Mouse (Mus musculus) gastrocnemius, postnatal 4 days (tissue): ENCODE measurements around the gene Spi1. TPM values are rescaled to one million over a fixed set of nuclear protein-coding genes. Genes with fewer than 3 reads are reported as not detected.
"Not testable (repeated sequence)": the region's sequence is repeated elsewhere in the genome, so short reads cannot be mapped to it uniquely, and the experiment has no call there.

ENCODE experiments used
- DNase-seq, 2 experiments: peaks; one replicate each; pipeline ENCODE4 v3.0.0; 2021 to 2022; ENCODE audit warnings: low spot score in 2 of 2, mixed read lengths in 2 of 2
- long read RNA-seq, 2 experiments: library from polyadenylated mRNA; stranded (forward); transcript quantifications; one replicate each; pipeline ENCODE4 v2.0.0; 2021
- total RNA-seq, 2 experiments: library from RNA; stranded (reverse); gene quantifications; 2 replicates each; pipeline ENCODE4 v1.2.3; 2021

Gene Spi1
- 1 to 10 TPM; 5.4 to 6.6 TPM for total RNA-seq
- long read RNA-seq, experiment 1, transcript Spi1-201 (5 exons, 2,034 nt), result major isoform, 8 of 11 reads
- long read RNA-seq, experiment 1, partial matches to known transcripts, result 1 of 11 reads
- long read RNA-seq, experiment 1, other reads (novel, unspliced or antisense), result 2 of 11 reads
- long read RNA-seq, experiment 2, transcript Spi1-201 (5 exons, 2,034 nt), result major isoform, 8 of 9 reads
- long read RNA-seq, experiment 2, partial matches to known transcripts, result 1 of 9 reads
- long read RNA-seq, experiment 2, other reads (novel, unspliced or antisense), result 0 of 9 reads

DNA sequence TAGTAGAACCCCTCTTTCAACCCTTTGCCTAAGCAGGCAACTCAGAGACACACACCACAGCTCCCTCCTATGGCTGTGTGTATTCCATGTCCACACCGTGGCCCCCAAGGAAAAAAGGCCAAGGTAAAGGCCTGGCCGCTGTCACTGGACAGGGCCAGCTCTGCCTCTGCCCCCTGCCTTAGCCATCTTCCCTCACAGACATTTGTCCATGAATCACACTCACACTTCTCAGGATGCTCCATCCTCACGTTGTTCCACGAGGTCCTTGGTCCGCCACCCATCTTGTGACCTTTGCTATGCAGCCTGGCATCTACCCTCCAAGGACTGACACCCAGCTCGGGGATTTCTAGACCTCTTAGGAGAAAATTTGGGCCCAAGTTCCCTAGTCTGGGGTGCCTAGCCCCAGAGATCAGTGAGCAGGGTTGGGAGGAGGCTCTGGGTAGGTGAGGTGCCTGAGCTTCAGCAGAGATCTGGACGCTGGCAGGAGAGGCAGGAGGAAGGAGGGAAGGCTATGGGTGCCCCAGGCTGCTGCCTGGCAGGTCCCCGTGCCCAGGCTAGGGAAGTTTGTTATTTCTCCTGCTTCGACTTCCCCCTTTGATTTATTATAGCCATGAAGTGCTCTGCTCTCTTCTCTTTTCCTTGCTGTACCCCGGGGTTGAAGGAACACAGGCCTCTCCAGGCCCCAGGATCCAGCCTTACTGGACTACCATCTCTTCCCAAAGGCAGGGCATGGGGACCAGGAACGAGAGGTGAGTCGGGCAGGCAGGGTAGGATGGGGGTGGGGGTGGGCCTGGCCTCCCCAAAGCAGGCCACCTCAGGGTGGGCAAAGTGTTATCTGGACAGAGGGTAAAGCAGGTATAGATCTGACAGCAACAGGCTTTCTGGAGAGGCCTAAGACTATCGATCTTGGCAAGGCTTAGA, at the start of gene Spi1:
TSS of gene Spi1 (plus strand) at position 616 of the 921 bp plus-strand sequence.
- no peak for DNase-seq

DNA sequence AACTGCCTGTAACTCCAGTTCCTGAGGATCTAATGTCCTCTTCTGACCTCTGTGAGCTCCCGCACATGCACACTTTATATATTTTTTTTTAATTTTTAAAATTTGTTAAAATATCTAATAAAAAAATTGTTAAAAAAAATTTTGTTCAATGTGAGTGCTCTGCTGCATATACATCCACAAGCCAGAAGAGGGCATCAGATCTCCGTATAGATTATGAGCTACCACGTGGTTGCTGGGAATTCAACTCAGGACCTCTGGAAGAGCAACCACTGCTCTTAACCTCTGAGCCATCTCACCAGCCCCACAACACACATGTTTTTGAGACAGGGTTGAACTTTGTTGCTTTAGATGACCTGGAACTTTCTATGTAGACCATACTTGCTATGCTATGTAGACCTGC, 49.2 kb upstream of the Spi1 start:
- no peak for DNase-seq

DNA sequence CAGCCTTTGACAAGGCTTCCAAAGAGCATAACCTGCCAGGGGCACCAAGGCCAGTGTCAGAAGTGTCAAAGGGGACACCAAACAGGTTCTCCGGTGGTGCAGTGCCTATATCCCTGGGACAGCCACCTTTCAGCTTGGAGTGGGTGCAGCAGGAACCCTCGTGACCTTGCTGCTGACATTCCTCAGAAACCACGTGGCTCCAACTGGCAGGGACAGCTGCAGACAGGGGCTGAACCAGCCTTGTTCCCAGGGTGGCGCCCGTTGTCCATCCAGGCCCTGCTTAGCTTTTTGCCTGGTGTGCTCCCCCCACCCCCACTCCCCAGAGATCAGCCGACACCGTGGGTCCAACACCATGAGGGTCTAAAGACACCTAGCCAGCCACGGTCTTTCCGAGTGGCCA, 46.8 kb upstream of the Spi1 start, which contains the start of gene Rapsn:
TSS of gene Rapsn (plus strand) at position 236 of the 400 bp plus-strand sequence.
- peak in 1 of 2 experiments; percentile 67 for DNase-seq

DNA sequence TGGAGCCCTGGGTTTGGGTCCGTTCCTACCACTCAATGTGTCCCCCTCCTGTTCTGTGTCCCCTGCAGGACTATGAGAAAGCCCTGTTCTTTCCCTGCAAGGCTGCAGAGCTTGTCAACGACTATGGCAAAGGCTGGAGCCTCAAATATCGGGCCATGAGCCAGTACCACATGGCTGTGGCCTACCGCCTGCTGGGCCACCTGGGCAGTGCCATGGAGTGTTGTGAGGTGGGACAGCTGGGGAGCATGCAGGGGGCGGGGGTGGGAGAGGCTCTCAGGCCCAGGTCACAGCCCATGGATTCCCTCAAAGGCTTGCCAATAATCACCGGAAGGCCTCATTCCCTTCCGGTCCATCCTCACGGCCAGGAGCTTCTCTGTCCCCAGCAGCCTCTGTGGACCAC, 40.4 kb upstream of the Spi1 start:
- no peak for DNase-seq

DNA sequence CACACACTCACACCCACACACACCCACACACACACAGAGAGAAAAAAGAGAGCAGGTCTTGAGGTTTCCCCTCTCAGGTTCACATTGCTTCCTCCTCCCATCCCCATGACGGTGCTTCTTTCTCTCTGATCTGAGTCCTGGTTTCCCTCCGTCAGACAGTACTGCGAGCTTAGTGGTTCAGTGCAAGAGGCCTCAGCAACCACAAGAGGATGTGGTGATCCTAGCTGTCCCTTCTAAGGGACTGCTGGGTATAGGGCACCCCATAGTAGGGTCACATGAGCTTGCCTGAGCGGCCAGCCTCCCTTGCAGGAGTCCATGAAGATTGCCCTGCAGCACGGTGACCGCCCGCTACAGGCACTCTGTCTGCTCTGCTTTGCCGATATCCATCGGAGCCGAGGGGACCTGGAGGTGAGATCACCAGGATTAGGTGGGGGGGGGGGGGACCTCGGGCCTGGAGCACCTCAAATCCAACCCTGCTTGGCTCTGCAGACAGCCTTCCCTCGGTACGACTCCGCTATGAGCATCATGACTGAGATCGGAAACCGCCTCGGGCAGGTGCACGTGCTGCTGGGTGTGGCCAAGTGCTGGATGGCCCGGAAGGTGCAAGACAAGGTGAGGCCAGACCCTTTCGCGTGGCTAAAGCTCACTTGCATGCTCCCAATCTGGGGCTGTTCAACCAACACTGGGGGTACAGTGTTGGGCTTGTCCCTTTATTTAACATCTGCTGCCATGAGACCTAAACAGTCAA, 39.4 kb upstream of the Spi1 start:
- no peak for DNase-seq

DNA sequence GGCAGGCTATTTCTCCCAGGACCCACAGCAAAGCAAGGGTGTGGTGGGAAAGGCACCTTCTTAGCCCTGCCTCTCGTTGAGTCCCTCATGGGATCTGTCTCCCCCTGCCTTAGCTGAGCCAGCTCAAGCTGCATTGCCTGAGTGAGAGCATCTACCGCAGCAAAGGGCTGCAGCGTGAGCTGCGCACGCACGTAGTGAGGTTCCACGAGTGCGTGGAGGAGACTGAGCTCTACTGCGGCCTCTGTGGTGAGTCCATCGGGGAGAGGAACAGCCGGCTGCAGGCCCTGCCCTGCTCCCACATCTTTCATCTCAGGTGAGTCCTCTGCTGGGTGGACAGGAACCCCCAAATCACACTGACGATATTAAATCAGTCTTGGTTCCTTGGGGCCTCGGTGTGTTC, 37.5 kb upstream of the Spi1 start:
- no peak for DNase-seq

DNA sequence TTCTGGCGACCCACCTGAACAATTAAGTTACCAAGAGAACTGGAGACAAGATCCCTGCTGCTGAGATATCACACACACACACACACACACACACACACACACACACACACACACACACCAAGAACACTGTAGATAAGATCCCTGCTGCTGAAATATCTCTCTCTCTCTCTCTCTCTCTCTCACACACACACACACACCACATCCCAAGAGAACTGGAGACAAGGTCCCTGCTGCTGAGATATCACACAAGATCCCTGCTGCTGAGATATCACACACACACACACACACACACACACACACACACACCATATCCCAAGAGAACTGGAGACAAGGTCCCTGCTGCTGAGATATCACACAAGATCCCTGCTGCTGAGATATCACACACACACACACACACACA, 36.4 kb upstream of the Spi1 start:
- DNase-seq, result not testable (repeated sequence)

DNA sequence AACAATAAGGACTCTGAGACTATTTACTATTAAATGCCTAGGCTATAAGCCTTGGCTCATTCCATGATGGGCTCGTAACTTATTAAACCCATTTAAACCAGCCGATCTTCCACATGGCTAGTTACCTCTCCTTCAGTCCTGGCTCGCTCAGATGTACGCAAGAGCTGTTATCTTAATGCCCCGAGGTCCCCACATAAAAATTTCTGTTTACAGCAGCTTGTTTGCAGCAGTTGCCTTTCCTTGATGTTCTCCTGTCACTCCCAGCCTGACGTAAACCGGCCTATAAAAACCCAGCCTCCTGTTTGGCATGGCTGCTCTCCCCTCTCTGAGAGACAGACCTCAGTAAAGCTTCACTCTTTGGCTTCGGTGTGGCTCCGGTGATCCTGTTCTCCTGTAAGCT, 34.8 kb upstream of the Spi1 start:
- DNase-seq, result no peak

DNA sequence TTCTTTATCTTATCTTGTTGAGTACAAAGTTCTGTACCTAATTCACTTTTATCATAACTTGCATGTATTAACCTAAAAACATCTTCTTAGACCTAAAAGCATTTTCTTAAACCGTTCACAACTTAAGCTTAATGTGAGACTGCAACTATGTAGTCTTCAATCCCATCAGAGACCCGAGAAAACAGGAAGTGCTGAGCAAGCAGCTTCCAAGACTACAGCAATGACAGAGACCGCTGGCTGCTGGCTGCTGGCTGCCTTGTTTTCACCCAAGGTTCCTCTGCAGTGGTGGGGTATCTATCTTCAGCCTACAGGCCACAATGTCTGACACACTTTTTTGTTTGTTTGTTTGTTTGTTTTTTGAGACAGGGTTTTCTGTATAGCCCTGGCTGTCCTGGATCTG, 30.3 kb upstream of the Spi1 start:
- DNase-seq, result no peak

DNA sequence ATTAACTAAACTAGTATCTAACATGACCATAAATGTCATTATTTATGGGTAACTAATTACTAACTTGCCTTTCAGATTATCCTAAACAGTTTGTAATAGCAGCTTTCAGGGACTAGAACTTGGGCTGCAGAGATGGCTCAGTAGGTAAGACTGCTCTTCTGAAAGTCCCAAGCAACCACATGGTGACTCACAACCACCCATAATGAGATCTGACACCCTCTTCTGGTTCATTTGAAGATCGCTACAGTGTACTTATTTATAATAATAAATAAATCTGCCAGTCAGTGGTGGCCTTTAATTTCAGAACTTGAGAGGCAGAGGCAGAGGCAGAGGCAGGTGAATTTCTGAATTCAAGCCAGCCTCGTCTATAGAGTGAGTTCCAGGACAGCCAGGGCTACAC, 29.4 kb upstream of the Spi1 start:
- DNase-seq, result no peak

DNA sequence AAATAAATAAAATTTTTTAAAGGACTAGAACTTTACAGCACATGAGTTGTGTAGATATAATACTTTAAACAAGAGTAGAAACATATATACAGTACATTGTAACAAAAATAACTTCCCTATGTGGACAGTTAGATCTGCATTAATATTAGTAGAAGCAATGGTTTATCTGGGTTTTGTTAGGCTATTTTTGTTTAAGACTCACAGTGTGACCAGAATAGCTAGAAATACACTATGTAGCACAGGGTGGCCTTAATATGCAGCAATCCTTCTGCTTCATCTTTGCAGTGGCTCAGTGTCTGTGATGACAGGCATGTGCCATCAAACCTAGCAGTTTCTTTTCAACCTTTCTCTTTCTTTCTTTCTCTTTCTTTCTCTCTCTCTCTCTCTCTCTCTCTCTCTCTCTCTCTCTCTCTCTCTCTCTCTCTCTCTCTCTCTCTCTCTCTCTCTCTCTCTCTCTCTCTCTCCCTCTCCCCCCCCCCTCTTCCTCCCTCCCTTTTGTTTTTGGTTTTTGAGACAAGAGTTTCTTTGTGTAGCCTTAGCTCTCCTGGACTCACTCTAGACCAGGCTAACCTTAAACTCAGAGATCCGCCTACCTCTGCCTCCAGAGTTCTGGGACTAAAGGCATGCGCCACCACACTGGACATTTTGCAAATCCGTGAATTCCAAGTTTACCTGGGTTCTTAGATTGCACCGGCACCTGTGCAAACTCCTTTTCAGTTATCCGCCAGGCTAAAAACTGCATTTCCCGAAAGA, 28.8 kb upstream of the Spi1 start:
- no peak for DNase-seq

DNA sequence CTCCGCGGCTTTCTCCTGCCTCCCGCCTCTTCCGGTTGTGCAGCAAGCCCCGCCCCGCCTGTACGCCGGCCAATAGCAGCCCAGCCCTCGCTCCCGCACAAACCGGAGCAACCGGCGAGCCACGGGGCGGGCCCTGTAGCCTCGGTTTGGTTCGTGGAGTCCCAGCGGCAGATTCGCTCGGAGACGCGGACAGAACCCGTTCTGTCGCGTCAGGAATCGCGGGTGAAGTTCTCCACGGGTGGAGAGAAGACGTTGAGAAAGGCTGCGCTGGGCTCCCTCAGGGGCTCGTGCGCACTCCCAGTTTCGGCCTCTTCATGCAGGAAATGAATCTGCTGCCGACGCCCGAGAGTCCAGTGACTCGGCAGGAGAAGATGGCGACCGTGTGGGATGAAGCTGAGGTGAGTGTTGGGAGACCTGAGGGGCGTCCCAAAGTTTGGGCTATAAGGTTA, 28.2 kb upstream of the Spi1 start, which contains the start of gene Psmc3:
TSS of gene Psmc3 (plus strand) at position 76 of the 449 bp plus-strand sequence.
- peak; percentile 97 to 99 for DNase-seq

DNA sequence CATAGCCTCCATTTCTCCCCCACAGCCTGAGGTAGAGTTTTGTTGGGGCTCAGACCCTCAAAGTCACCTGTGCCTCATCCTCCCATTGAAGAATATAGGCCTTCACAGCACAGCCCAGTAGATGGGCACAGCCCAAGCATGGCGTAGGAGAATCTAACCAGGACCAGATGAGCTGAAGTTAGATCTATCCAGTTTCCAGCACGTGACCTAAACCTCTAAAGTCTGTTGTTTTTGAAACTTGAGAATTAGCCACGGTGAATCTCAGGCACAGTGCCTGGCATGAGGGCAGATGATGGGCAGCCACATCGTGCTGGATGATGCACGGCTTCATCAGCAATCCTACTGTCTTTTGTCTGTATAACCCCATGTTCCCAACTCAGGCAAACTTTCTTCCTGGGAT, 23.8 kb upstream of the Spi1 start:
- DNase-seq, result no peak

DNA sequence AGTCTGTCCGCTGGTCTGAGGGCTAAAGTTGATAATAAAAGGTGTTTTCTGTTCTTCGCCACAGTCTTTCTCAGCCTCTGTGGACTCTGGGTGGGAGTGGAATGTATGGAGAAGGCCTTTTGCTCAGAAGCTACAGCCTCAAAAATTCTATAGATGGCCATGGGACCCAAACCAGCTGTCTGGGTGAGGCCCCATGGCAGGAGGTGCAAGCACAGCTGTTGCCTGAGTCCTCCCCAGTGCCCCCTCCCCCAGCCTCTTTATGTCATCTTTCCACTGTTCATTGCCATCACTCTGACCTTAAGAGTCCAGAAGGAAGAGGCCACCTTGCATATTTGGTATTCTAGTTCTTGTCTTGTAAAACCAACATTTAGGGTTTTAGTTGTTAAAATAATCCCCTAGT, 22.8 kb upstream of the Spi1 start:
- DNase-seq, result no peak

DNA sequence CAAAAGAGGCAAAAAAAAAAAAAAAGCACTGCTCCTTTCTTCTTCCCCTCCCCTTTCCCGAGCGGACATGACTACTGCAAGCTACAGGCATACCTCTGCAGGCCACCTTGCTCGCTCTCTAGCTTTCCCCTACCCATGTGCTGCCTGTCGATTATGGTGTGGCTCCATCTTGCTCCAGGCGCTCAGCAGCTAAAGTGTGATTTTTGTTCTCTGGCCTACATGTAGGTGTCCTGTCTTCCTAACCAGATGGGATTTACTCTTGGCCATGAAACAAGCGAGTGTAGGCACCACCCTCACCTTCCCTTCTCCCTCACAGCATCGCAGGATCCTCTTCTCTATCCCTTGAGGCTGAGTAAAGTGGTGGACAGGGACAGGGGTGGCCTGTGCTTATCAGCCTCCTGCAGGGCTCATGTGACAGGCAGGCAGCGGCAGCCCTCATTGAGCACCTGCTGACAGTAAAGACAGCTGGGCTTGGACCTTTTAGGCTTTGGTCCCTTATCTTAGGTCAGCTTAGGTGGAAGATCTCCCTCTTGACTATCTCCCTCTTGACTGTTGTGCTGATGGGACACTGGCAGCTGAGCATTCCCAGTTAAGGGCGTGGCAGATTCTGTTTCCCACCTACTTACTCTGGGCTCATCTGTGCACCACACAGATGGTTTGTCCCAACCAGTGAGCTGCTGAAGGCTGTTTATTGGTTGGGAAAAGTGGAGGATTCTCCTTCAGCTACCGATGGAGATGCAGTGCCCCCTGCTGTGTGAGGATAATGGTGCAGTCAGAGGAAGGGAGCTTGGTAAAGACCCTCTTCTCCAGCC, 21.4 kb upstream of the Spi1 start:
- no peak for DNase-seq

DNA sequence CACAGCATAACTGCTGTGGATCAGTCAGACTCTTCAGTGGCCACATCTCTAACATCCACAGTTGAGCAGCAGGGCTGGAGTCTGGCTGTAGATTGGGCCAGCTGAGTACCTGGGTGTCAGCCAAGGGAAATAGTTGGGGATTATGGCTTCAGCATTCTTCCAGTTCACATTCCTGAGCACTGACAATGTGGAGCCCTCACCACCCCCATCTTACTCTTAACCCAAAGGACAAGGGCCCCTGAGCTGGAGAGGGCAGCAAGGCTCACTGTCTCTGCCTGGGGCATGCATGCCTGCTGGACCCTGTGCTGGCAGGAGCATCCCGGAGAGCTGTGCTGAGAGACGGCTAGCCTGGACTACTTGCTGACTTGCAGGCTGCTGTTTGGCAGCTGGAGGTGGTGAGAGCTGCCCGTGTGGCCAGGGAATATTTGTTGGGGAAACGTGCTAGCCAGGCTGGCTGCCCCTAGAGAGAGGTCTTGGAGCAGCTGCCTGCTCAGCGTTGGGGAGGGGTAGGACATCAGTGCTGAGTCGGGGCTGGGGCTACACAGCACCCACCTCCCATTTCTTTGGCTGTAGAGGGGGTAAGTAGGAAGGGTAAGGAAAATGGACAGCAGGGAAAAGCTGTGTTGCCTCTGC, 20.2 kb upstream of the Spi1 start:
- peak in 1 of 2 experiments; percentile 79 for DNase-seq

DNA sequence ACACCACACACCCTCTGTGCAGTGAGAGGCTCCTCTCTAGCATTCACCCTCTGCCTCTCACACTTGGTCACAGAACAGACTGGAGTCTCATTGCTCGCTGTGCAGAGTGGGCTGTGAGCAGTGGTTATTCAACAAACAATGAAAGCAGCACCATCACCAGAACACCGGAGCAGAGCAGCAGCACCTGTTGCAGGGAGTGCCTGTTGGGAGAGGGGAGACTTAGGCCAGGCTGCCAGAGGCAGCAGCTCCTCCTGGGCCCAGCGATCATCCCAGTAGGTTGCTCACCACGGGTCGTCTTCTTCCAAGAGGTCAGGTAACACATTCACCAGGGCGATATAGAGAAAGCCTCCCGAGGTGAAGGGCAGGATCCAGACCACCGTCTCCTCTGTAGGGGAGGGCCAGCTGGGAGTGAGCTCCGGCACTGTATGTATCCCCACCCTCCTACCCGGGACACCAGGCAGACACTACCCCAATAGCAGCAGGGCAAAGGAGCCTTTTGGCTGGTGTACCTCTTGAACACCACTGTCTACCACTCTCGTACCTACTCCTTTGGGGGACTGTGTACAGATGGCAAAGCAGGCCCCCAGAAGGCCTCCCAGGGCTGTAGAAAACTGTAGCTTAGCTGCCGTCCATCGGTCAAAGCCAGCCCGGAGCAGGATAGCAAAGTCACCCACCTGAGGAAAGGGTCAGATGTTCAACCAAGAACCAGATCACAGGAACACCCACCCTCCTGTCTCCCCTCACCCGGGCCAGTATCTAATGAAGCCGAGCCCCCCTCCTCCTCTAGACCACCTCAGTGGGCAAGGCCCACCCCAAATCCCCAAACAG, 19.2 kb upstream of the Spi1 start:
- DNase-seq, result no peak

DNA sequence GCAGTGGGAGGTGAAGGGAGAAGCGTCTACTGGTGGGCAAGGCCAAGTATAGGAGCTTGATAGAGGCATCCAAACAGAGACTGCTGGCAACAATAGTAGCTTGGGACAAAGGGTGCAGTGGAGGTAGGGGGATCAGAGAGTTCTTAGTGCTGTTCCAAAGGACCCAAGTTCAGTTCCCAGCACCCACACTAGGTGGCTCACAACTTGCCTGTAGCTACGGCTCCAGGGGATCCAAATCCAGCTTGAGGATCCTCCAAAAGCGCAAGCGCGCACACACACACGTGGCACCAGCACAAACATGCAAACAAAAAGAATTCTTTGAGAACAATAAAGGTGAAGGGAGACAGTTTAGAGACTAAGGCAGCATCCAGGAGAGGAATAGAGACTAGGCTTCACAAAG, 18.0 kb upstream of the Spi1 start:
- no peak for DNase-seq
